Mouse (Mus musculus): ENCODE data around the gene Chrnd.

Gene Chrnd

DNA sequence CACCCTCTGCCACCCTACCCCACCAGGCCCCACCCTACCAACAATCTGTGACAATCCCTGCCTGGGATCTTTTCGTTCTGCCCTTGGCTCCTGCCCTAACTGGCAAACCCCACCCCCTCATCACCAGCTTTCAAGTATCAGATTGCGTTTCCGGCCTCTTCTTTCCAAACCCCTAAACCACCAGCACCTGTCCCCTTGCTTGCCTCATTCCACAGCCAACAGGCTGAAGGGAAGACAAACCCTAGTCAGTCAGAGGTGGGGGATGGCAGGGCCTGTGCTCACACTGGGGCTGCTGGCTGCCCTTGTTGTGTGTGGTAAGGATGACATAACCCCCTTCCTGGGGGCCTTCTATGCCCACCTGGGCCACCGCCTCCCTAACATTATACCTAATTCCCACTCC, at the start of gene Chrnd:
Chrnd (plus strand) TSS at position 179 of the 400 bp plus-strand sequence.
- no peak for DNase-seq (ENCODE audit: low read depth in 2 of 2, low spot score in 2 of 2)

DNA sequence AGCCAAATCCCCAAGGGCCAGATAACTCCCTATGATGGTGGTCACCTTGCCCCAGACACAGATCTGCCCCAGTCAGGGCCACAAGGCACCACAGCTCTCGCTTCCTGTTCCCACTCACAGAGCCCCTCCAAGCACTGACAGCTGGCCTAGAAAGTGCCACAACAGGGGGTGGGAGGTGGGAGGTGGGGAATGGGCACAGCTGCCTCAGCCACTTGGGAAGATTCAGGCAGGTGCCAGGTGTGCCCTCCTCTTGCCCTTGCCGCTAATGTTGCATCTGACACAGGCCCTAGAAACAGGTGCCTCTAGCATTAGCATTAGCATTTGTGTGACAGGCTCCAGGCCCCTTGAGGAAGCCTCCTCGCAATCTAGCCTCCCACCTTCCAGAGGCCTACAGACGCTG, 48.9 kb upstream of the Chrnd start:
- no peak for DNase-seq (ENCODE audit: low read depth in 2 of 2, low spot score in 2 of 2)

DNA sequence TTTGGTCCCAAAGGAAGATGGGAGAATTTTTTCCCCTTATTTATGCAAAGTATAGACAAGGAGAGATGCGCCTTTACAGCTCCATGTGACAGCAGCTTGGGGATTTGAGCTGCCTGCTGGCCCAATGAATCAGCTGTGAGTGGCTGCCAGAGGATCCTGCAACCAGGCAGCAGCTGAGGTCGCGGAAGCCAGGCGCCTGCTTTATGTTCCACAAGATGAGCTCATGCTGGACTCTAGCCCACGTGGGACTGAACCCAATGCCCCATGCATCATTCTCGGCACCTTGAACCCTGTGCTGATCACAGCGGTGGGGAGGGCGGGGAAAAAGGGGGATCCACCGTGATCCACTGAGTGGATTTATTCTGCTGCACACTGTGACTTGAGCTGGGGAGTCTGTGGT, 48.0 kb upstream of the Chrnd start:
- DNase-seq (ENCODE audit: low read depth in 2 of 2, low spot score in 2 of 2), result no peak

DNA sequence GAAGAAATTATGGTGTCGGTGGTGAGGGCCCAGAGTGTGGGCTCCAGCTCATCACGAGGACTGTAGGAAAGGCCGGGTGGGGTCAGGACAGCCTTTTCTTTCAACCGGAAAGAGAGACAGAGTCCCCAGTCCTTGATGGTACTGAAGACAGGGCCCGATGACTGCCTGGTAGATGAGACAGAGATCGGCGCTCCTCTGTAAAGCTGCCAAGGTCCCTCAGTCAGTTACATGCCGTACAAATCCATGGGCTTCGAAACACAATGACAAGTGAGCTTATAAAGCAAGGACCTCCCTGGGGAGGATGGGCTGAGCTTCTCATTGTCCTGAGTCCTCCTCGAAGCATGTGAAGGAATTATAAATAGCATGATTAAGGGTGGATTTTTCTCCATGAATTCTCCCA, 47.3 kb upstream of the Chrnd start:
- DNase-seq (ENCODE audit: low read depth in 2 of 2, low spot score in 2 of 2), result no peak

DNA sequence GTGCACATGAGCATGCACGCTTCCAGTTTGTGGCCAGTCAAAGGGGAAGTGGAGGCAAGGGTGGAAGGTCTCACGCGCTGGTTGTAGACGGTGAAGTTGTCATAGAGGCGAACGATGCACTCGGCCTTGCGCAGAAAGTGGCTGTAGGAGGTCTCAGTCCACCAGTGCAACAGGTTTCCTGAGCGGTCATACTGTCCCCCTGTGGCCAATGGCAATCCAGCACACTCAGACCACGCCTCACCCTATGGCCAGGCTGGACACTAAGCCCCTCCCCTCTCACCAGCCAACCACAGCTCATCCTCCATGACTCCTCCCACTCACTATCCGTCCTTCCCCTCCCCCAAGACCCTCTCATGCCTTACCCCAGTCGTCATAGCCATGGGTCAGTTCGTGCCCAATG, 41.0 kb upstream of the Chrnd start:
- no peak for DNase-seq (ENCODE audit: low read depth in 2 of 2, low spot score in 2 of 2)

DNA sequence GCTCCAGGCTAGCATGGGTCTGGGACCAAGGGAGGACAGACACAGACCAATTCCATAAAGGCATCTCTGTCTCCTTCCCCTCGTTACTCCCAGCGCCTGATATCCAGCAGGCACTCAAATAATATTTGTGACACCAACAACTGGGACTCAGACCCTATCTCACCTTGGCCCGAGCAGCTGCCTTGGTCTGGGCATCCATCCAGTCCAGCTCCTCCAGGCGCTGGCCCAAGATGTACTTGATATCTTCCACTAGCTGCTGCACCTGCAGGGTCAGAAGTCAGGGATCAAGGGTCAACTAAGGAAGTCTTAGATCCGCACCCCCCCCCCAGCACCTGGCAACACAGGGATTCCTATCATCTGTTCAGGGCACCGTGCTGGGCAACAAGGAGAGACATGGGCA, 39.1 kb upstream of the Chrnd start:
- no peak for DNase-seq (ENCODE audit: low read depth in 2 of 2, low spot score in 2 of 2)

DNA sequence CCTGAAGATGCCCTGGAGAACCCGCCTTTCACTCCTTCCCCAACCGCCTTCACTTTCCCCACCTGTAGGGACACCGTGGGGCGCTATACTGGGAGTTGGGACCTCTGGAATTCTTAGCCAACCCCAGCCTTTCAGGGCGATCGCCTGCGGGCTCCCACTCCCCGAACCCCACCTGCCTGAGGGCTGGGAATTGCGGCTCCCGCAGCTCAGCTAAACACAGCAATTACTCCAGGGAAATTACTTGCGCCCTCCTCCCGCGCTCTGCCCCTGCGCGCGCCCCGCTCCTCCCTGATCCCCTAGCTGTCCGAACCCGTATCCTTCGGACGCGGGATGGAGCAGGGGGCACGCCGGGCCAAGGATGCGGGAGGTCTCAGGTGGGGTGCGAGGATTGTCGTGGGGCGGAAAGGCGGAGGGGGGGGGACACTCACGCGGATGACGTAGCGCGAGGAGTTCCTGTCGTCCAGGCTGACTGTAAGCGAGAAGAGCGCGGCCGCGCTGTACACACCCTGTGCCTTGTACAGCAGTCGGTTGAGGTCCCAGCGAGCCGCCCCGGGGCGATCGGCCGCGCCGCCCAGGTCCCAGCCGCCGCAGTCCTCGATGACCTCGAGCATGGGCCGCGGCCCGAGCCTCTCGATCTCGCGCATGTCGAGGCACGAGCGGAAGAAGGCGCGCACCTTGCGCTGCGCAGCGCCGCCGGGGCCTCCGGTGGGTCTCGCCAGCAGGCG, 36.5 kb upstream of the Chrnd start:
- DNase-seq (ENCODE audit: low read depth in 2 of 2, low spot score in 2 of 2), result no peak

DNA sequence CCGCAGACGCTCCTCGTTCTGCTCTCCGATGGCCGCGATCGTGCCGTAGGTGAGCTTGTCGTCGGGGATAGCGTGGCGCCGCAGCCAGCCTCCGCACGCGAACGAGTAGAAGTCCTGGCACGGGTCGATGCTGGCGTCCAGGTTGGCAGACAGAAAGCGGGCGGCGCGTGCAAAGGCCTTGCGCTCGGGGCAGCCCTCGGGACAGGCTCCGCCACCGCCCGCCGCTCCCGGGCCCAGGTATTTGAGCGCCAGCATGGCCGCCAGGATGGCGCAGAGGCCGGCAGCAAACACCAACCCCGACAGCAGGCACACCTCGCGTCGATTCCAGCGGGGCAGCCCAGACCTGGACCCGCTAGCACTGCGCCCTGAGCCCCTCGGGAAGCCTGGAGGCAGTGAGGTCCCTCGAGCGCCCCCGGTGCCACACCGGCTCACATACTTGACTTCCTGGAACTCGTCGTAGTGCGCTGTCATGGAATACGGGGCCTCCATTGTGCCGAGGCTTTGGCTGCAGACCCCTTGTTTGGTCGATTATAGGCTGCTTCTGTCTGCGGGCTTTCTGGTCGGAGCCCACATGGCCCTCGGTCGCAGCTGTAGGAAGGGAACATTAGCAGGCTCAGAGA, 35.8 kb upstream of the Chrnd start:
- no peak for DNase-seq (ENCODE audit: low read depth in 2 of 2, low spot score in 2 of 2)

DNA sequence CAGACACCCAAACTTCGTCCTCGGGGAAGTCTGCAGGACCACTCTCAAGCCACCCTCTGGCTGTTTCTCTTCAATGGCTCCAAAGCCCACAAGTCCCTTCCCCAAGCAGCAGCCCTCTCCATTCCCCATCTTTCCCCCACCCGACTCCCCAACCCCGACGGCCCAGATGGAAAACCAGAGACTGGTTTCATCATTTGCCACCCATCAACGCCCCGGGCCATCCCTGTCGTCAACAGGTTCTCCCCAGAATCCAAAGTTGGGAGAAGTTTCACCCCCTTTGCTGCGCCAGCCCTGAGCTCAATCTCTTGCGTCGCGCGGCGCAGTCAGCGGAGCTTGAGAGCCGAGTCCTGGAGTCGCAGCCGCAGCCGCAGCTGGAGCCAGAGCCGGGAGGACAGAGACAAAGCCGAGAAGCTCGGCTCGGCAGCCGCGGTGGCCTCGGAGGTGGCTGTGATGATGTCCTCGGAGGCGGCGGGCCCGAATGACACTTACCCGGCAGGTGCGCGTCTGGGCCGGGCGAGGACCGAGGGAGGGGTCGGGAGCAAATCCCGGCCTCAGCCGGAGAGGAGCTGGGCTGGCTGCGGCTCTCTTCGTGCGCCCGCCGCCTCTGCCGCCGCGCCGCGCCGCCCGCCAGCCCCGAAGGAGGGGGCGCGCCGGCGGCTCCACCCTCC, 34.7 kb upstream of the Chrnd start:
- DNase-seq (ENCODE audit: low read depth in 2 of 2, low spot score in 2 of 2), result no peak

DNA sequence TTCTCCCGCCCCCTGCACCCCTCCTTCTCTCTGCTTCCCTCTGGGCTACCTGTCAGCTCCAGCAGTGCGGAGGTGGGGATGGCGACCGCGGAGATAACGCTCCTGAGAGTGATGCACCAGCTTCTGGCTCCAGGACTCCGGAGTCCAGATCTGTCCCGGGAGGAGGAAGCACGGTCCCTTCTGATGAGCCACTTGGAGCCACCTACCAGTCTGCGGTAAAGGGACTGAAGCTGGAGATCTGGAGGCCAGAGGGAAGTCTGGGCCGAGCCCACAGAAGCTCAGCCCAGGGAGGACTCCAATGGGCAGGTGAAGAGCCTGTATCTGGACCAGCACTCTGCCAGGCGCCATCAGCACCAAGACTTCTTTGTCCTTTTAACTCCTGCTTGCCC, 34.2 kb upstream of the Chrnd start, which contains the start of gene Ecel1:
Ecel1 (minus strand) TSS at position 323 of the 389 bp plus-strand sequence.
- no peak for DNase-seq (ENCODE audit: low read depth in 2 of 2, low spot score in 2 of 2)

DNA sequence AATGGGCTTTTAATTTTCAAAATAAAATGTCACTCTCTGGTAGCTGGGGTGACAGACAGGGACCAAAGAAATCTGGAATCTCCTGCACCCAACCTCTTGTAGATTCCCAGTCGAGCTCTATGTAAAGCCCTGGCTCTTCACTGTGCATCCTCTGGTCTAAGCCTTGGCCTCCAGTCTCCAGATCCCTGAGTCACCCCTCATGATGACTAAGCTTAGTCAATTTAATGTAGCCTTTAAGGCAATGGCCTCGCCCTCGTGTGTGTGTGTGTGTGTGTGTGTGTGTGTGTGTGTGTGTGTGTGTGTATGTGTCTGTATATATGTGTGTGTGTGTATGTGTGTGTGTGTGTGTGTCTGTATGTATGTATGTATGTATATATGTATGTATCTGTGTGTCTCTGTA, 31.0 kb upstream of the Chrnd start:
- DNase-seq (ENCODE audit: low read depth in 2 of 2, low spot score in 2 of 2), result no peak

DNA sequence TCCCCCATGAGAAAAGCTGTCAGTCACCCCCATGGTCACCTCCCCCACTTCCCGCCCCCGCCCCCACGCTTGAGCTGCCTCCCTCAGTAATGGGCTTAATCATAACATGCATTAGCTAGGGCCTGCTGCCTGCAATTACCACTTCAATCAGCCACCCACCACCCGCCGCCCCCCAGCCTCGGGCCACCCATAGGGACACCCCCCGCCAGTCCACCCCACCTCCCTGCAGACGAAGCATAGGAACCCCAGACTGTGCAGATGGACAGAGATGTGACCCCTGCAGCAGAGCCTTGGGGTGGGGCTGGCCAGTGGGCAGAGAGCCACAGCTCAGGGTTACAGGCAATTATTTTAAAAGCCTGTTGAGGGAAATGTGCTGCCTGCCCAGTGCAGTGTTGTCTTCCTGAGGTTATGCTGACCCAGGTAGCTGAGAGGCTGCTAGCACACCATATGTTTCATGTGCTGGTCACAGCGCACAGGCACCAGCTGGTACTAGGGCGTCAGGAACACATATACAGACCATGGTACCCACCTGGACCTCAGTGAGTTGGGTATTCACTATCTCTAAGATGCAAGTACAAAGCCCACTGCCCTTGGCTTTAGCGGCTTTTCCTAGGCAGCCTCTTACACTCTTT, 26.1 kb upstream of the Chrnd start:
- no peak for DNase-seq (ENCODE audit: low read depth in 2 of 2, low spot score in 2 of 2)

DNA sequence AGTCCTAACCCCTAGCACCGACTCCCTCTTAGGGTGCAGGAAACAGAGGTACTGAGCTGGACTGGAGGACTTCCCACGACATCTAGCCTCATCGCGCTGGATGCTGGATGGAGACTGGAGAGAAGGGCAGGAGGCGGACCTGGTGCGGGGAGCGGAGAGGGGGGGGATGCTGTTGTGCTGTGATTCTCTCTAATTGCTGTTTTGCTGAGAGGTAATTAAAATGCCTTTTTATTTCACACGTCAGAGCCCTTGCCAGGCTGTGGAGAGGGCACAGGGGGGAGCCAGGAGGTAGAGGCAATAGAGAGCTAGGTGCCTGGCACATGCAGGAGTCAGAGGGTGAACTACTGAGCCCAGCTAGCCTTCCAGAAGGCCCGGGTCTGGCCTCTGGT, 25.6 kb upstream of the Chrnd start:
- no peak for DNase-seq (ENCODE audit: low read depth in 2 of 2, low spot score in 2 of 2)

DNA sequence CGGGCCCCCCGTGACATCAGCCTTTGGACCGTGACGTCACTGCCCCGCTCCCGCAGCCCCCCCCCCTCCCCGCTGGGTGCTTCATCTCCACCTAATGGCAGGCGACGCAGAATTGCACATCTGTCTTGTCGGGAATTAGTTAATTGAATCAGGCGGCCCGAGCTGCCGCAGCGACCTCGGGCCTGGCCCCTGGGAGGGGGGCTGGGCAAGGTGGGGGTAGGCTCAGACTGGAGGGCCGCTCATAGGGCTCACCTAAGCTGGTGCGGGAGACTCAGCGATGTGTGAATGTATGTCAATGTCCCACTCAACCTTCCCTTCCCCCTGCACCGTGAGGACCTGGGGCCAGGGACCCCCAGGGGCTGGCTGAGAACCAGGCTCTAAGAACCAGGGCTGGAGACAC, 19.9 kb upstream of the Chrnd start:
- DNase-seq (ENCODE audit: low read depth in 2 of 2, low spot score in 2 of 2), result no peak

DNA sequence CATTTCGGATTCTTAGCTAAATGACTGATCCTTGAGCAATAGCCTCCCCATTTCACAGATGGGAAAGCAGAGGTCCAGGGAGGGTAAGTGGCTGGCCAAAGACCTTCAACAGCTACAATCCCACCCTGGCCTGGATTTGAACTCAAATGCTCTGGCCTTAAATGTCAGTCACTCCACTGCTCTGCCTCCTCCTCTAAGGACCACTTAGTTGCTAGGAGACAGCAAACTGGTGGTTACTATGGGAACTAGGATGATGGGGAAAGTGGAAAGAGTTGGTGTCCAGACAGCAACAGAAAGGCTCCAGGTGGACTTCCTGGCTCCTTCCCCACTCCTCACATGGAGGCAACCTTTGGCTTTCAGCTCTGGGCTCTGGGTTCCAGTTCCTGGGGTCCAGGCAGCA, 19.1 kb upstream of the Chrnd start:
- no peak for DNase-seq (ENCODE audit: low read depth in 2 of 2, low spot score in 2 of 2)

DNA sequence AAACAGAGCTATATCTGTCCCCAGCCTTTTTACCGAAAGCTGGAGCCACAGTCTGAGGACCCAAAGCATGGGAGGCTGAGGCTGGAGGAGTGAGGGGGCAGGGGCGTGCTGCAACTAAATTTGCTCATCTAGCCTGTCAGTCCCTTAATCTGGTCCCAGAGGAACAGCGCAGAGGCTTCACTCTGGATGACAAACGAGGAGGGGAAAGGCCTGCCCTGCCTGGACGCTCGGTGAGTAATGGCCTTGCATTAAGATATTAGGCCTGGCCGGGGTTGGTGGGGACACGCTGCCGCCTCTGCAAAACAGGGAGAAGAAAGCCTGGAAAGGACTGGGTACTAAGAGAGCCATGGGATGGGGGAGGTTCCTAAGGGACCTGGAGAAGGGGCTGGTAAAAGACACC, 18.1 kb upstream of the Chrnd start:
- no peak for DNase-seq (ENCODE audit: low read depth in 2 of 2, low spot score in 2 of 2)

DNA sequence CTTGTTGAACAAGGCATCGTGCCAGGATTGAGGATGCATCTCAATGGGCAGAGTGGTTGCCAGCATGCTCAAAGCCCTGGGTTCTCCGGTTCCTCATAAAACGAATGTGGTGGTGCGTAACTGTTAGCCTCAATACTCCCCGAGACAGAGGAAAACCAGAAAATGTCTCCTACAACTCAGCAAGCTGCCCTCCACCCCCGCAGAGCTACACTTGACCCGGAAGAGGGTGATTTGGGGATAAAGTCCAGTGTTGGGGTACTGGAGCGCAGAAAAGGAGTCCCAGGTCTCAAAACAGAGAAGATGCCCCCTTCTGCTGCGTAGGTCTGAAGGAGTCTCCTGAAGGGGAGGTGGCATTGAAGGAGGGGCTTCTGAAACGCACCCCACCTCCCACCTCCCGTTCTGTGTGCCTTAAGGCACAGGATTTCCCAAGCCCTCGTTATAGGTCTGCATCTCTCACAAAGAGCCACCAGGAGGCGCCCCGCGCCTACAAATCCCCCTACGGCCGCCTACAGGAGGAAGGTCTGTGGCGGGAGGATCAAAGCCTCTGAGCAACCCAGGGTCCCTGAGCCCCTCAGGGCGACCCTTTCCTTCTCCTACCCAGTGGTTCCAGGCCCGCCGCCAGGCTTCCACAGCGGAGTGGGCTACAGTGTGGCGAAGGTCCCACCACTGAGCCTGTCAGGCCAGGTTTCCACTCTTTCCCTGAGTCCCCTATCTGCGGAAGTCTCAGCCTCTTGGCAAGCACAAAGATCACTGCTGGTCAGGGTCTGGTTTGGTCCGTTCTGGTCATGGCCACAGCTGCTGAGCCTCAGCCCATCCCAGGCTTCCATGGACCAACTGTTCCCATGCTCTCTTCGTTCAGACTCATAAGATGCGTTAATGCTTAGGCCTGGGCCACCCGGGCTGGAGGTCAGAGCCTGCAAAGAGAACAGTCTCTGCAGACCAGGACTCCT, 16.1 kb upstream of the Chrnd start:
- DNase-seq (ENCODE audit: low read depth in 2 of 2, low spot score in 2 of 2), result peak; percentile 23 to 30

DNA sequence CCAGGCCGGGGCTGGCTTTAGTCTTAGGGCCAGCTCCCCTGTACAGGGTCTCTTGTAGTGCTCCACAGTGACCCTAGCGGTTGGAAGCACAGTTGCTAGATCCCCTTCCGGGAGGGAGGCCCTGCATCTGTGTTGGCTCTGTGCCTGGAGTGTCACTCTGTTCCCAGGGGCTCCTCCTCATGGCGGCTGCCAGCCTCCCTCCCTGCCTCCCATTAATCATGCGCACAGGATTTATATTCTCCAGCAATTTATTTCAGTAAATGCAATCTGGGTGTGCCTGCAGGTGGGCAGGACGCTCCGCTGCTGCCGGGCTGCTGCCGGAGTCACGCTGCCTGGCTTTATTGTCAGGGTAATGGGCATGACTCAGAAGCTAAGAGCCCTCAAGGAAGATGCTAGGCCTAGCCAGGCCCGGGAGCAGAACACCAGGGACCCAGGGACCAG, 14.5 kb upstream of the Chrnd start:
- no peak for DNase-seq (ENCODE audit: low read depth in 2 of 2, low spot score in 2 of 2)

DNA sequence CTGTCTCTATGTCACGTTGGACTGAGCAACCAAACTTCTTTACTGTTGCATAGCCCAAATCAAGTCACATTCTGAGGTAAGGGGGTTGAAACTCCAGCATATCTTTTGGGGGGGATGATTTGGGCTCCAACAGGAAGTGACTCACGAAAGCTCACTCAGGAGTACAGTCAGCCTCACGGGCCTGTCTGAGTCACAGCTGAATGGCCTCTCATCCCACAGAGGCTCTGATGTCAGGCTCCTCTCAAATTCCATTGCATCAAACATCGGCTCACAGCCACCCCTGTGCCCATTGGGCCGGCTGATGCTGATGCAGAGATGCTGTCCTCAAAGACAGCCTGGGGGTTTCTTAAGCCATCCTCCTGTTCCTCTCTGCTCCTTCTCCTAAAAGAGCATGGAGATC, 9.5 kb upstream of the Chrnd start:
- DNase-seq (ENCODE audit: low read depth in 2 of 2, low spot score in 2 of 2), result no peak

DNA sequence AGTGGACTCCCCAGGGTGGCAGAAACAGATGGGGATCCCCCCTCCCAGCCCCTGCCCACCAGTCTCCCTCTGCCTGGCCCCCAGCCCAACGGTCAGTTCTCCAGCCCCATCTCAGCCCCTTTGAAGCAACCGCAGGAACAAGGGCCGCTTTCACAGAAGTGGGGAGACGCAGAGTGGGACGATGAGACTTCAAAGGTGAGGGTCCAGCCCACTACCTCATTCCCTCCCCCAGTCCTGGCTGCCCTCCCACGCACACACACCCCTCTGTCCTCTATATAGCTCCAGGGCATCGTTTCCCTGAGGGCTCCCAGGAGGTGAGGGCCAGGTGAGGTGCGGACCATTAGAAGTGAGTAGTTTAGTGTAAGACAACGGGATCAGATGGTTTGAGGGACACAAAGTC, 7.4 kb upstream of the Chrnd start, which contains the start of gene Prss56:
Prss56 (plus strand) TSS at position 301 of the 400 bp plus-strand sequence.
- DNase-seq (ENCODE audit: low read depth in 2 of 2, low spot score in 2 of 2), result no peak

All from CD8-positive naive resting alpha-beta T cell, adult 2 months (primary cell).